8 mouse cellular contexts compared by ENCODE assay signal in the genomic region with DNA sequence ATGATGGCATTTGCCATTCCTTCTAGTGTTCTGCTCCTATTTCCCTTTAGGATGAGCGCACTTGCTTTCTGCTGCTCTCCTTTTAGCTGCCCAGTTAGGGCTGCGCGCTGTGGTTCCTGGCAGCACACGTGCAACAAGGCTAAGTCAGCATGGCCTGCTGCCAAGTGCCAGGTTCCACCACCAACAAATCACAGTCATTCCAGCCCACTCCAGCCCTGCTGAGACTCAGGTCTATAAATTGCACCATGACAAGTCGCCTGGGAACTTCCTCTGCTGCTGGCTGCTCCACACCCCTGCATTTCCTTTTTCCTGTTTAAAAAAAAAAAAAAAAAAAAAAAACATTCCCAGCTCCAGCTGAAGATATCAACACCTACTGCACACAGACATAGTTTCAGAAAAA.
A peak's percentile ranks its signal among the peaks of the same experiment; 100 is the strongest.
DNase-seq lines count a peak whose midpoint lies in the region; ATAC-seq lines count a peak whose summit lies in the region.

No protein-coding gene starts in this region.

- H3K9me3 ChIP-seq in lung, embryonic 16.5 days (ENCODE audit: control insufficient read depth, low read length): no peaks in the 10 kb centered on the region

- peaks cover 16% of the 10 kb centered on the region for H3K4me1 ChIP-seq in lung, embryonic 16.5 days (replicated peaks; ENCODE audit: control insufficient read depth, insufficient read depth, low read length)

- H3K27ac ChIP-seq in lung, embryonic 16.5 days (ENCODE audit: low read length): peak overlapping the region; percentile 87

- H3K27me3 ChIP-seq in lung, embryonic 16.5 days (ENCODE audit: control insufficient read depth, insufficient read depth, low read depth, low read length): no peaks in the 10 kb centered on the region

- no peaks in the 10 kb centered on the region for H3K36me3 ChIP-seq in lung, embryonic 16.5 days (ENCODE audit: control insufficient read depth, insufficient read depth, low read length)

- 28% methylated on average over 5 of the region's 5 CpGs for WGBS in lung, embryonic 16.5 days

- no peak overlapping the region for H3K9ac ChIP-seq in lung, embryonic 16.5 days (ENCODE audit: low read length)

- peak; percentile 64 for DNase-seq in Muller cell, postnatal 12 days (ENCODE audit: inconsistent ontology term)
- DNase-seq in brain, adult 2 months (ENCODE audit: low read depth, low spot score): peak; percentile 87
- peak; percentile 36 for DNase-seq in frontal cortex, postnatal 14 days (ENCODE audit: low spot score in 2 of 2)
- DNase-seq in heart, postnatal 4 days: peak; percentile 92
- DNase-seq in layer of hippocampus, postnatal 10 days (ENCODE audit: low spot score in 2 of 2): peak; percentile 16 to 36
- peak; percentile 75 for DNase-seq in skeletal muscle tissue, adult 2 months (ENCODE audit: low read depth, low spot score)
- no peak for DNase-seq in thymus, adult 18-20 months

- ATAC-seq in lung, embryonic 16.5 days (ENCODE audit: low read depth): peak; percentile 92

- peak overlapping the region; percentile 20 for H3K4me2 ChIP-seq in lung, embryonic 16.5 days (ENCODE audit: low read depth, low read length)

- no peak overlapping the region for H3K4me3 ChIP-seq in lung, embryonic 16.5 days (ENCODE audit: low read length)

Comparison
In these comparisons a context has a peak if more than half of its experiments do, and no peak if none do; other contexts are left out.
1. DNase-seq: peak in Muller cell, postnatal 12 days (single experiment), brain, adult 2 months (single experiment), frontal cortex, postnatal 14 days (2 of 2), heart, postnatal 4 days (single experiment), layer of hippocampus, postnatal 10 days (2 of 2) and skeletal muscle tissue, adult 2 months (single experiment); none in thymus, adult 18-20 months (0 of 2).